Mouse (Mus musculus) erythroblast, embryonic 14.5 days (primary cell): ENCODE results near the gene Myg1.

ENCODE experiments used
- GATA1 ChIP-seq: IDR thresholded peaks from 2 replicates; pipeline ENCODE4 v1.6.1; 2012; ENCODE audit warnings: low read length, inconsistent platforms, mixed read lengths
- TAL1 ChIP-seq: IDR thresholded peaks from 3 replicates; pipeline ENCODE4 v1.6.1; 2012; ENCODE audit warnings: low read length, inconsistent platforms, mixed read lengths

DNA sequence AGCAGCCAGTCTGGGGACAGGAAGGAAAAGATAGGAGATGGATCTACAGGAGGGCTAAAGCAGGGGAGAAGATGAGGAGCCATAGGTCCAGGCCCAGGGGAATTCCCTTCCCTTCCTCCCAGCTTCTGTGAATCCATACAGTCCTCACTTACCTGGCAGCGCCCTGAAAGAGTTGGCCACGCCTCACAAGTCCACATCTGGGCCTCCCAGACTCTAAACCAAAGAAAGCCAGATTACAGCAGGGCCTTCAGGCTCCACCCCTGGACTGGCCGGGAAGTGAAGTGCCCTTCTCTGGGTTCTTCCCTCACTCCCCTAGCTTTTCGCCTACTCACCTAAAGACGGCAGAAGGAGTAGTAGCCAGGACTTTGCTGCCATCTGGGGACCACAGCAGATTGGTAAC lies 8.1 kb downstream of the Myg1 start:
- TF ChIP-seq TAL1 (no peak), GATA1 (no peak)
